Mouse (Mus musculus) heart, adult 8-10 months (tissue): Measurements from ENCODE around the gene Cldn12. TPM values are rescaled to one million over a fixed set of nuclear protein-coding genes. Genes with fewer than 3 reads are reported as not detected.

Experiments
- DNase-seq: peaks from one replicate; pipeline ENCODE4 v3.0.0; 2022; ENCODE audit warnings: low spot score
- total RNA-seq, 4 experiments: library from RNA; stranded (reverse); gene quantifications; 2 replicates each; pipeline ENCODE4 v1.2.4; 2022

The Cldn12 gene
- total RNA-seq: 10 to 100 TPM; 13.7 to 24.2 (median 16.9) TPM

DNA sequence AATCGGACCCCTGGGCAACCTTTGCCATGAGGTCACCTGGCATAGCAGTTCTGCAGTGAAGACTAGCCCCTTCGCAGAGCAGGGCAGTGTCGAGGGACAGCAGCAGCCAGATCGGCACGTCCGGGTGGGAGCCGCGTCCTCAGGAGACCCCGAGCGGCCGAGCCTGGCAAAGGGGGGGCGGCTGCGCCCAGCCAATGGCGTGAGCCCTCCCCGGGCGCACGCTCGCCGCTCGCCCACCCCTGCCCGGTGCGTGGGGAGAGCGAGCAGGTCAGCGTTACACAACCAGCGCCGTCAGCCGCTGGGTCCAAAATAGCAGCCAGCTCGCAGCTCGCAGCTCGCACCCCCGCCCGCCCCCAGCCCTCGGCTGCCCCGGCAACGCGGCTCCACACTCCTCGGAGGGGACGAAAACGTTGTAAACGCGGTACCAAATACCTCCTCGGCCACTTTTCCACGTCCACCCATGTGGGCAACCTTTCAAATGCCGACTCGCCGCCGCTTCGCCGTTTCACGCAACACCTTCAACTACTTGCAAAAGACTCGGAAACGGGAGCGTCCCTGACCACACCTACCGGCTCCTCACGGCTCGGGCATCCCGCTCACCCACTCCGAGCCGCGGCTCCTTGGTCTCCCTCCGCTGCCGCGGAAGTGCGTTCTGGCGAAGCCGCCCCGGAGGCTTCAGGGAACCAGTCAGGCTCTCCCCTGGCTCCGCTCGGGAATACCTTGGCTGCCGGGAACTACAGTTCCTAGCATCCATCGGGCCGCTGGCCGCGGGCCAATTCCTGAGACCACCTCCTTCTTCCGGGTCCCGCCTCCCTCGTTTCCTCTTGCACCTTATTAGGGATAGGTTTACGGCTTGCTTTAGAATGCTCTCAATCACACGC lies at the start of gene Cldn12:
Gene Cldn12 (minus strand): TSS at position 763 of the 881 bp plus-strand sequence.
- peak; percentile 94 for DNase-seq

DNA sequence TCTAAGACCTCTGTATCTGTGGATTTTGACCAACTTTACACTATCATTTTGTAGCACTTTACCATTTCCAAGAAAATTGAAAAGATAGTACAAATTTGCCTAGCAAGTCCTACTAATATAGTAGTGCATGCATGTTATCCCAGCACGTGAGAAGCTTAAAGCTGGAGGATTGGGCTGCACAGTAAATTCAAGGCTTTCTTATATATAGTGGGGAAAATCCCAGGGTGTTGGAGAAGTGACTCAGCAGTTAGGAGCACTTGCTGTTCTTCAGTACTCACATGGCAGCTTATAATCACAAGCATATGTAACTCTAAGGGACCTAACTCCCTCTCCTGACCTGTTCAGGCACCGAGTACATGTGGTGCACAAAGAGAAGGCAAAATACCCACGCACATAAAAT lies 47.7 kb upstream of the Cldn12 start:
- no peak for DNase-seq

DNA sequence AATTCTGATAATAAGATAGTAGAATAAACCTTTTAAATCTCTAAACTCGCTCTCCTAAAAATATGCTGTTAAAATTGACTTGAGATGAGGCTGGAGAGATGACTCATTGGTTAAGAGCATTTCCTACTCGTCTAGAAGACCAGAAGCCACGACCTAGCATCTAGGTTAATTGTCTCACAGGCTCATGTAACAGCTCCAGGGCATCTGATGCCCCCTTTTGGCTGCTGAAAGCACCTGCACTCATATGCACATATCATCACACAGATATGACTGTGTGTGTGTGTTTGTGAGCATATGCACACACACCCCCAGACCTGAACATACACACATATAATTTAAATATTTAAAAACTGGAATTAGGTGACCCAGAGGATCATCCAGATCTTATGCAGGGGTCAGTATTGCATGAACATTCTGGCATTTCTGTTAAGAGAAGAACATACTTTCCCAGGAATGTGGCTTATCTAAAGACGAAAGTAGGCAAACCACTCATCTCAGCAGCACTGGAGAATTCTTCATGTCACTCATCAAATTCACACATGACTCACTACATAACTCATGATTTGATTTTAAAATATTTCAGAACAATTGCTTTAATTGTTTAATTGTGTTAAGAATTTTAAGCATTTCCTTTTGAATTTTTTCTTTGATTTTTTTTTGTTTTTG lies 46.4 kb upstream of the Cldn12 start:
- DNase-seq: no peak

DNA sequence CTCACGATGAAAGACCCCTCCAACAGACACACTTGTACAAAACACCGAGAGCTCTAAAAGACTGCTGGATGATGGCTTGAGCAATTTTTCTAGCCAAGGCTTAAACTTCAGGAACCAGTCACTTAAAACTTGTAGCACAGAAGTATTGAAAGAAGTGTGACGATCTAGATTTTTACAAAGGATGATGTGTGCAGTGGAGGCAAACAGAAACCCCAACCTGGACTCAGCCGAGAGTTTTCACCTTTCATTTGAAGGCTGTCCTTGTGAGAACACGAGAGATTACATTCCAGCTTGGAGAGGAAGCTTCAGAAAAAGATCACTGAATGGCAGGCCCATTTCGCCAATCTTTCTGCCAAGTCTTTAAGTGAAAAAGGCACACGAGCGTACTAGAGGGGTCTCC lies 45.0 kb upstream of the Cldn12 start:
- no peak for DNase-seq

DNA sequence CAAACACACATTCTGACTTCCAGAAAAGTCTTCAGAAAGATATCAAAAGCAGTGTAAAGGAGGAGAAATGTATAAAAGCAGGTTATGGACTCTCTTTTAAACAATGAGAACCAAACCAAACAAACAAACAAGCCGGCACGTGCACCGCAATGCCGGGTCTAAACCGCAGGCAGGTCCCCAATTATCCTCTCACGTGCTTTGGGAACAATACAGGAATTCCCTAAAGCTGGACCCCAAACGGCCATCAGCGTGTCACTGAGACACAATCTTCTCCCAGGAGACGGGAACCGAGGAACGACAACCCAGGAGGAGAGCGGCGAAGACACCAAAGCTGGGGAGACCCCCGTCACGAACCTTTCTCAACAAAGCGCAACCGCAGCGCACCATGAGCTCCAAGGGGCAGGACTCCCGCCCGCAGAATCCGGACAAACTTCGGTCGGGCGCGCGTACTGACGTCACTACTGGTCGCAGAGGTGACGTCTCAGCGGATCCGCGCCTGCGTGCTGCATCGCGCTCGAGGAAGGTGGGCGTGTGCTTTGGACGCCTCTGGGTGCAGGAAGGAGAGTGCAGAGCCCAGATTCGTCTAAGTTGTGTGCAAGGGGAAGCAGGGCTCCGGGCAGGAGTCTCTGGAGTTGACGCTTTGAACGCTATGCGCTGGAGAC lies 44.5 kb upstream of the Cldn12 start, which contains the start of gene Gtpbp10:
Gene Gtpbp10 (minus strand): TSS at position 460 of the 662 bp plus-strand sequence.
- peak; percentile 92 for DNase-seq

DNA sequence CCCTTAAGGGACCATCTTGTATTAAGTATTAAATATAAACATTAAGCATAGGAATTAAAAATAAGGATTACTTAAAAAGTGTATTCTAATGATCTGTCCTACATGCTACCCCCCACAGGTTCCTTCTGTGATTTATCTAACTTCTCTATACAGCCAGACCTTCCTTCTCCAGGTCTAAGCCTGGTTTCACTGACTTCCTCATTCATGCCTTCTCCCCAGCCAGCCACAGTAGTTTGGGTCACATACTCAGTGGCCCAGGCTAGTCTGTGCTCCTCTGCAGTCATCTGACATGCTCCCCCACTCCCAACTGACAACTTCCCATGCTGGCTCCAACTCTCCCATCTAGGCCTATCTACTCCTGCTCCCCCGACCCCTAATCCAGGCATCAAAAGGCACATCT lies 36.4 kb upstream of the Cldn12 start:
- DNase-seq: no peak

DNA sequence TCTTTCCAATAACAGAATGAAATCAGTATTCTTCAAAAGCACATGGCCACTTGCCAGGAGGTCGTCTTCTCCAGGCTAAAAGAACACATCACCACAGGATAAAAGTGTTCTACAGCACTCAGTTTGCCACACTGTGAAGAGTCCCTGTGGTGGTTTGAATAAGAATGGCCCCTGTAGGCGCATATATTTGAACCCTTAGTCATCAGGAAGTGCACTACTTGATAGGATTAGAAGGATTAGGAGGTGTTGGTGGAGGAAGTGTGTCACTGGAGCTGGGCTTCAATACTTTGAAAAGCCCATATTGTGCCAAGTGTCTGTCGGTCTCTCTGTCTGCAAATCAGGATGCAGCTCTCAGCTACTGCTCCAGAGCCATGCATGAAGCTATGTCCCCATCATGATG lies 25.6 kb upstream of the Cldn12 start:
- no peak for DNase-seq

DNA sequence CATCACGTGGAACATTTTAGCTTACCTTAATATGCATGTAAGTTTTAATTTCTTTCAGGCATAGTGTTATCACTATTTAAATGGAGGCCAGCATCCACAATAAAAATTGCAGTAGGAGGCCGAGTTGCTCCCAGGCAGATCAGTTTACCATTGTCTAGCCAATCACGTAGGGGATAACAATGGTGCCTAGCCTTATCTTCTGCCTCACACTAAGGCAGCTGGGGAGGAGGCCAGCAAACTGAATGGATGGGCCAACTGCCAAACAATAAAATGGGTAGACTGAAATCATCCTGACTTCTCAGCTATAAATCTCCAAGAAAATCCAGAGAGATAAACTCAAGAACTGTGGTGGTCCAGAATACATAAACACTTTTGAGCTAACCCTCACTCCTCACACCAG lies 25.0 kb upstream of the Cldn12 start:
- no peak for DNase-seq

DNA sequence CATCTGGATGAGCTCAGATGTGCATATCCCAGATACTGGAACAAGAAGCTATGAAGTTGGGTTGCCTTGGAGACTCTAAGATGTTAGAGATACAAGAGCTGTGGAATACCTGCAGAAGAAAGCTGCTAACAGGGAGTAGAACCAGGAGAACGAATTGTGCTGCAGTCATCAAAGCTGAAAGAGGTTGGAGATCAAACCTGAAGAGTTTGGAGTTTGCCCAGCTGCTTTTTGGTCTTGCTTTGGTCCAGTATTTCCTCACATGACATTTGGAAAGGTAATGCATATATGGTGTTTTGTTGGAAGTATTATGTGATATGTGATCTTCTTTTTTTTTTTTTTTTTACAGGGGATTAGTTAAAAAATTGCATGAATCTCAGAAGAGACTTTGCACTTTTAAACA lies 21.4 kb upstream of the Cldn12 start:
- no peak for DNase-seq

DNA sequence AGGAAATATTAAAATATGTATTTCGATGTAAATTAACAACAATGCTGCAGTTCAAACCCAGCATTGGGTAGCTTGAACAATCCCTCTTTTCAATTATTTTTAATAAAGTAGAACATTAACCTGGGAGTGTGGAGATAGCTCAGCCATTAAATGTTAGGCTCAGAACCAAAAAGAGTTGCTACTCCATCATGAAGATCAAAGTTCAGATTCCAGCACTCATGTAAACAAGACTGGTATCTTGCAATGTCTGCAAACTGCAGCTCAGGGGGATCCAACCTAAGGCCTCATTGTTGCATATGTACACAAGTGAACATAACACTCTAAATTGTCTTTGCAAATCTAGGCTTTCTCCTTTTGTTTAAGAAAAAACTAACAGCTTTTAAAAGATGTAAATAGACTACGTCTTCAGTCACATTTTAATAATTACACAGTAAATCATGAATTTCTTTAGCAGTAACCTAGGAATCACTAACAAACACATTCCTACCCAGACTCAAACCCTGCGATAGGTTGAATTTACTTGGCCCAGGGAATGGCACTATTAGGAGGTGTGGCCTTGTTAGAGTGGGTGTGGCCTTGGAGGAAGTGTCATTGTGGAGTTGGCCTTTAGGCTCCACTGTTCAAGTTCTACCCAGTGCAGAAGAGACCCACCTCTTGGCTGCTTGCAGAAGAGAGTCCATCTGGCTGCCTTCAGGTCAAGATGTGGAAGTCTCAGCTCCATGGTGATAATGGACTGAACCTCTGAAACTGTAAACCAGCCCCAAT lies 19.1 kb upstream of the Cldn12 start:
- DNase-seq: no peak

DNA sequence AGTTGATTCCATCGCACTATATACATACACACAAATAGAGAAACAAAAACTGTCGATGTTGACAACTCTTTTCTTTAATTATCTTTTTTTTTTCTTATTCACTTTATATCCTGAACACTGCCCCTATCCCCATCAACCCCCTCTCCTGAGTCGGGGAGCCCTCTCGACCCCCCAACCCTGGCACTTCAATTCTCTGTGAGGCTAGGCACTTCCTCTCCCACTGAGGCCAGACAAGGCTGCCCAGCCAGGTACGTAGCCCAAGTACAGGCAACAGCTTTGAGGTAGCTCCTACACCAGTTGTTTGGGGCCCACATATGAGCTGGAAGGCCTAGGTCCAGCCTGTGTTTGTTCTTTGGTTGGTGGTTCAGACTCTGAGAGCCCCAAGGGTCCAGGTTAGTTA lies 653 bp upstream of the Cldn12 start:
- no peak for DNase-seq

DNA sequence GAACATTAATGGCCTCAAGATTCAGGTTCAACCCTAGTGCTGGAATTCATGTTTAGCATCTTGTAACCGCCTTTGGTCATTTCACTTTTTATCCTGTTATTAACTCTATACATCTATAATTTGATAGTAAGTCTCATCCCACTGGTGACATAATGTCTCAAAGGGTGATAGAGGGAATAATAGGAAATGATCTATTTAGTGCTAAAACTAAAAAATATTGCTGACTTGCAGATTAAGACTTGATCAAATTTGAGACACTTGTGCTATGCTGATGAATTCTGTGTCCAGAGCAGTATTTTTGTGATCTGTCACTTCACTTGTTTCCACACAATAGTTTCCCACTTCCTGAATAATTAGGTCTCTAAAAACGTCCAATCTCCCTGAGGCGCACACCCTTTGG lies 3.4 kb downstream of the Cldn12 start:
- DNase-seq: no peak

DNA sequence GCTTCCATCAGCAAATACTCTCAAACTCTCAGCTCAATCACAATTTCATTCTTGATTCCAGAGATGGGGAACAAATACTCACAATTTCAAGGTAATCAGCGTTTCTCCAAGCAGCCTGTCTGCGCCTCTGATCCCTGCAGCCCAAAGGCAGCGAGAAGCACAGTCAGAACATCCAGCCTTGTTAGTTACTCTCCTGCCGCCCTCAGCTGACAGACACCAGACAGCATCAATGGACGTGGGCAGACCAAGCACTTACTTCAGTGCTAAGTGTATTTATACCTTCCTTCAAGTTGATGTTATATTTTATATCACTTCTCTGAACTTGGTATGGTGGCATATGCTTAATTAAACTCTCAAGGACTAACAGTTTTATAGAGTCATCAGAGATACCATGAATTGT lies 3.8 kb downstream of the Cldn12 start:
- no peak for DNase-seq

DNA sequence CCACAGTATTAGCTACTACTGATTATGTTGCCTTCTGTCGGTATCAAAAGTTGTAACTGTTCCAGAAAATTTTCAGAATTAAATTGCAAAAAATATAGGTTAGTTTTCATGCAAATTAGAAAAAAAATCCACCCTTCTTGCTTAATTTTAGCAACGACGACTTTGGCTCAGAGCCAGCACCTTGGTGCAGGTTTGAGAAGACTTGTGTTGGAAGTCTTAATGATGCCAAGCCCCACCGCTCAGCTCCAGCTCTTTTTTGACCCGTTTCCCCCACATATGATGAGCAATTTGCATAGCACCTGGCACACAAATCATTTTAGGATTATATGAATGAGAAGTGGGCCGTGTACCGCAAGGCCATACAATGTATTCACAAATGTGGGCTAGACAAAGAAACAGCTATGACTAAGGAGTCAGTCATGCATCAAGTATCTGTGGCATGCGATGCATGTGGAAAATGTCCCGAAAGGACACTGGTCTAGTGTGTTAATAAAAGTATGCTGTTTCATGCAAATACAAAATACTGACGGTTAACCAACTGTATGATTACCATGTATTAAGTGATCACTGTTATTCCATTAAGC lies 4.4 kb downstream of the Cldn12 start:
- DNase-seq: no peak

DNA sequence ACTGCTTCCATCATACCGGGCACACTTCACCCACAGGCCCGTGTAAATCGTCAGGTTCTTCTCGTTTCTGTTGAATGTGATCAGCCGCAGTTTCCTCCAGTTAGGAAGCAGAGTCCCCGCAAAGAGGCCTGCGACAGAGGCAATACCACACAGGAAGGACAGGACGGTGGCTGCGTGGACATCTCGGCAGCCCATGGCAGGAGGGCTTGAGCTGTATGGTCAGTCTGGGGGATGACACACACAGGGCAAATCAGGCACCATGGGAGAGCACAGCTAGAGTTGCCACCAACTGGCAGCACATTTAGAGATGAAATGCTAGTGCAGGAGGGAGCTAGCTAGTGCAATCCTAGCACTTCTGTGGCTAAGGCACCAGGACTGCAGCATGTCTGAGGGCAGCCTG lies 6.5 kb downstream of the Cldn12 start:
- DNase-seq: no peak

DNA sequence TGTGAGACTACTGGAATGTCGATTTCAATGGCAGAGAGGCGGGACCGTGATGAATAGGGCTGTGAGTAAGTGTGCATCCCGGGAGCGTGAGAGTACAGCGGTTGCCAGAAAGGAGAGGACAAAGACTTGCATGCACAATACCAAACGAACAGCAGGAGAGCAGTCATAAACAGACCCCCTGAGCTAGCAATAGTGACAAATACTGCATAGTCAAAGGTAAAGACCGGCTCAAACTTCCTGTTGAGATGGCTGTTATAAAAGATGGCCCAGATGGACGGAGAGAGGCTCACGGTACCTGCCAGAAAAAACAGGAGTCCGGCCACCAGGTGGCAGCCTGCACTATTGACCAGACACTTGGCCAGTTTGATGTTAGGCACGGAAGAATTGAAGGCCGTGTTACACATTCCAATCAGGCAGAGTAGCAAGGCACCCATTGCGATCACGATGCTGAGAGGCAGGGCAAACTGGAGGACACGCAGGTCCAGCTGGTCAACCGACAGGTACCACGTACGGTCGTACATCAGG lies 7.0 kb downstream of the Cldn12 start:
- peak; percentile 33 for DNase-seq

DNA sequence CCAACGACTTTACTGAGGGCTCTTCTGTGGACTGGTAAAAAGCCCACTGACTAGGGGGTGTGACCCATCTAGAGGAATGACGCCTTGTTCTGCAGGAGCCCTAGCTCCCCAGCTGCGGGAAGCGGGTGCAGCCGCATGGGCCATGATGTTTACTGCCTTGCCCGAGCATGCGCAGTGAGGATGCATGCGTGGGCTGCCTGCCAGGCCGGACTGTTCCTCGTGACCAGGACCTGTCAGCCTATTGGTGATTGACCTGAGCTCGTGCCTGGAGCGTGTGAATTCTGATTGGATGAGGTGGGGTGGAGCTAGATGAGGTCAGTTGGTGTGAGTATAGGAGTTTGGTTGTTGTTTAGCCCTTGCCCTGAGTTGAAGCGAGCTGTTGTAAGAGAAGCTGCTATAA lies 10.3 kb downstream of the Cldn12 start:
- no peak for DNase-seq

DNA sequence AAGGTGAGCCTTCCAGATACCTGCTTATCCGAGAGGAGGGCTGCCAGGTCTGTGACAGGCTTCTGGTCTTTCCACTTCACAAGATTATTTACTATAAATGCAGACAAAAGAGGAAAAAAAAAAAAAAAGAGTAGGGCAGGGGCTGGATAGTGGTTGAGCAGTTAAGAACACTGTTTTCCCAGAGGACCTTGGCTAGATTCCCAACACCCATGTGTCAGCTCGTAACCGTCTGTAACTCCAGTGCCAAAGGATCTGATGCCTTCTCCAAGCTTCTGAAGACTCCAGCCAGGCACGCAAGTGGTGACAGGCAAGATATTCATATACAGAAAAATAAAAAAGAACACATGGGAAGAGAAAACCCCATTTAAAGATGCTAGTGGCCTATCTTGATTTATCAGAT lies 11.4 kb downstream of the Cldn12 start:
- no peak for DNase-seq

DNA sequence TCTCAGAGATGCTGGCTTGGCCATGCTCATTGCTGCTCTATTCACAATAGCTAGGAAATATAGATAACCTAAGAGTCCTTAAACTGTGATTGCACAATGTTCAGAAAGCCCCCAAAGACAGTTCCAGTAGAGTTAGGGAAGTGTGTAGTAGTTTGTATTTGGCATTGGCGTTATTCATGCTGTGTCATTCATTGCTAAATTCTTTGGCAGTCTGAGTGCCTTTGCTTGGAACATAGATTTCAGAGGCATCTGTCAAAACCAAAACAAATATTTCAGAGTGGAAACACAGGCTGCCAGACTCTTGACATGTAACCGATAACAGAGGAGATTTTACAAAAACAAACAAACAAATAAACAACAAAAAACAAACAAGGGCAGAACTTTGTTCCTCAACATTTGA lies 13.2 kb downstream of the Cldn12 start:
- no peak for DNase-seq

DNA sequence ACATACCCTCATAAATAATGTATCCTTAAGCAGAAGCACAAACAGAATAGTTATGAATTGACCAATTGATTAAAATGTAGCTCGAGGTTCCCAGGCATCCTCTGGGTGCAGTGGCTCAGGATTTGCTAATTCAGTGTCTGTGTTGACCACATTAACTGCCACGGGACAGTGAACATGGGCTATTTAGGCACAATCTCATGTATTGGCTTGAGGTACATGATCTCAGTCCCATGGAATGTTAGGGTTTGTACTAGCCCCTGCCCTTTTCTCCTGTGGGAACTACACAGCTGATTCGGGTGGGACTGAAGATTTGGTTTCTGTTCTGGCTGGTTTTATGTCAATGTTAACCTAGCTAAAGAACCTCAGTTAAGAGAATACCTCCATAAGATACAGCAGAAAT lies 18.4 kb downstream of the Cldn12 start:
- DNase-seq: no peak

DNA sequence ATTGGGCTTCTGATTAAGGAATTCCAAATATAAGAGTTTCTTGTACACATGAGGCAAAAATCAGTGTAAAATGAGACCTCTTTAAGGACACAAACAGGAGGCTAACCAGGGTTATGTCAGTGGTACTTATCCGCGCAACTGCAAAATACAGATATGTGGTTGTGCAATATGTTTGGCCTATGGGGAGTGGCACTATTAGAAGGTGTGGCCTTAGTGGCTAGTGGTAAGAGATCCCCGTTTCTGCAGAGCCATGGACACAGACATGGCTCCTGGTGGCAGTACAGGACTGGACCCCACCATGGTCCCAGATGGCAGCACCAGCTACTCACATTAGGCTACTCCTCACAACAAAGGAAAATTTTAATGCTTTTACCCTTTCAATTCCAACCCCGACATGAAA lies 19.7 kb downstream of the Cldn12 start:
- no peak for DNase-seq
